Mouse (Mus musculus) heart, embryonic 12.5 days (tissue): Measurements from ENCODE around the gene Alkbh1. TPM values are rescaled to one million over a fixed set of nuclear protein-coding genes. Genes with fewer than 3 reads are reported as not detected.
A peak's percentile ranks its signal among the peaks of the same experiment; 100 is the strongest.
"Not testable (repeated sequence)": the region's sequence is repeated elsewhere in the genome, so short reads cannot be mapped to it uniquely, and the experiment has no call there.

Experiments
- ATAC-seq: fragments of 200-750 bp; cut with Nextera tagmentation; 2 replicates; pipeline ENCODE4 v1.8.0; 2017; ENCODE audit warnings: moderate TSS enrichment, moderate library complexity; ENCODE audit not compliant: insufficient number of reproducible peaks, low FRiP score
- H3K27ac ChIP-seq: fragments of 300-500 bp; sonication (generic); 2 replicates; pipeline ENCODE4 v1.5.1; 2016; ENCODE audit warnings: mild to moderate bottlenecking, moderate library complexity; ENCODE audit not compliant: poor library complexity, severe bottlenecking
- H3K27me3 ChIP-seq: fragments of 300-500 bp; sonication (generic); replicated peaks from 2 replicates; pipeline ENCODE4 v1.6.1; 2016; ENCODE audit warnings: mild to moderate bottlenecking, moderate library complexity
- H3K36me3 ChIP-seq: fragments of 300-500 bp; sonication (generic); 2 replicates; pipeline ENCODE4 v1.6.1; 2016; ENCODE audit warnings: mild to moderate bottlenecking, moderate library complexity
- H3K4me1 ChIP-seq: fragments of 300-500 bp; sonication (generic); replicated peaks from 2 replicates; pipeline ENCODE4 v1.6.1; 2016; ENCODE audit warnings: mild to moderate bottlenecking
- H3K4me2 ChIP-seq: fragments of 300-500 bp; sonication (generic); 2 replicates; pipeline ENCODE4 v1.6.1; 2016; ENCODE audit warnings: mild to moderate bottlenecking, moderate library complexity
- H3K4me3 ChIP-seq: fragments of 300-500 bp; sonication (generic); 2 replicates; pipeline ENCODE4 v1.5.1; 2016; ENCODE audit warnings: mild to moderate bottlenecking
- H3K9ac ChIP-seq: fragments of 300-500 bp; sonication (generic); 2 replicates; pipeline ENCODE4 v1.6.1; 2016; ENCODE audit warnings: mild to moderate bottlenecking, moderate library complexity
- H3K9me3 ChIP-seq: fragments of 300-500 bp; sonication (generic); replicated peaks from 2 replicates; pipeline ENCODE4 v1.6.1; 2016; ENCODE audit warnings: mild to moderate bottlenecking, moderate library complexity
- WGBS: fragments of 180-500 bp; shearing (Covaris S2); methylation state at CpG from one replicate; pipeline ENCODE4 v1.1.7; 2016; 5-methylcytosine and 5-hydroxymethylcytosine counted together
- polyA plus RNA-seq: library from polyadenylated mRNA; unstranded; fragments of >200 nt; fragmentation: Nextera tagmentation; extraction: Ambion mirVana; gene quantifications from 2 replicates; pipeline ENCODE4 v1.2.1, GENCODE M21; 2016

Gene Alkbh1
- polyA plus RNA-seq = 36.6 and 40.0 TPM in 2 replicates

- Histone ChIP-seq H3K9me3 (no peaks in the 10 kb centered on the region), H3K27ac (peak within 1 kb of the TSS; percentile 94), H3K27me3 (no peaks in the 10 kb centered on the region), H3K36me3 (peaks cover 44% of the 10 kb centered on the region), H3K4me2 (peak within 1 kb of the TSS; percentile 91), H3K4me1 (peaks cover 16% of the 10 kb centered on the region; the same call in 1 of the 2 replicates), H3K9ac (peak within 1 kb of the TSS; percentile 99), H3K4me3 (peak within 1 kb of the TSS; percentile 100)
- WGBS = under 1% methylated on average over 28 of the region's 28 CpGs
- ATAC-seq = peak; percentile 84
These were observed at the start of gene Alkbh1, which contains the start of gene Slirp for GRCm38 (mm10) chr12:87443700-87444122. Gene Alkbh1 (minus strand): TSS chr12:87444017. Gene Slirp (plus strand): TSS chr12:87443896.

- H3K9me3 ChIP-seq, H3K9ac ChIP-seq, H3K4me2 ChIP-seq, H3K4me3 ChIP-seq, H3K27ac ChIP-seq, H3K27me3 ChIP-seq, H3K36me3 ChIP-seq, H3K4me1 ChIP-seq, ATAC-seq: not testable (repeated sequence)
- 56% methylated on average over 2 of the region's 2 CpGs for WGBS
These were observed 44.9 kb upstream of the Alkbh1 start for GRCm38 (mm10) chr12:87488683-87489082.

GRCm38 (mm10) chr12:87482482-87482881 lies 38.7 kb upstream of the Alkbh1 start:
- not testable (repeated sequence) for H3K36me3 ChIP-seq, H3K27me3 ChIP-seq, H3K9me3 ChIP-seq, H3K4me3 ChIP-seq, H3K4me2 ChIP-seq, H3K4me1 ChIP-seq, H3K9ac ChIP-seq, ATAC-seq, H3K27ac ChIP-seq
- WGBS = 76% methylated on average over 5 of the region's 5 CpGs

GRCm38 (mm10) chr12:87474756-87475155 lies 30.9 kb upstream of the Alkbh1 start:
- Histone ChIP-seq H3K4me2 (no peak overlapping the region), H3K27me3 (no peaks in the 10 kb centered on the region), H3K9ac (no peak overlapping the region), H3K4me3 (no peak overlapping the region), H3K36me3 (peaks cover 1% of the 10 kb centered on the region; the same call in 1 of the 2 replicates), H3K9me3 (no peaks in the 10 kb centered on the region), H3K27ac (no peak overlapping the region), H3K4me1 (peaks cover 11% of the 10 kb centered on the region)
- WGBS = 68% methylated on average over 3 of the region's 3 CpGs
- no peak for ATAC-seq

- H3K9ac ChIP-seq = peak within 1 kb of the TSS; percentile 88
- 3% methylated on average over 45 of the region's 45 CpGs for WGBS
- peaks cover 11% of the 10 kb centered on the region for H3K4me1 ChIP-seq
- peak; percentile 94 for ATAC-seq
- H3K4me3 ChIP-seq = peak within 1 kb of the TSS; percentile 89
- H3K9me3 ChIP-seq = no peaks in the 10 kb centered on the region
- peak within 1 kb of the TSS; percentile 64 for H3K4me2 ChIP-seq
- H3K27me3 ChIP-seq = no peaks in the 10 kb centered on the region
- peak within 1 kb of the TSS; percentile 73 for H3K27ac ChIP-seq
- H3K36me3 ChIP-seq = peaks cover 15% of the 10 kb centered on the region
These were observed 28.4 kb upstream of the Alkbh1 start, which contains the start of gene Snw1 for GRCm38 (mm10) chr12:87471964-87472786. Gene Snw1 (minus strand): TSS chr12:87472274.

GRCm38 (mm10) chr12:87471421-87471963 lies 27.7 kb upstream of the Alkbh1 start:
- Histone ChIP-seq H3K4me3 (peak overlapping the region; percentile 89), H3K4me2 (peak overlapping the region; percentile 64), H3K9me3 (no peaks in the 10 kb centered on the region), H3K4me1 (peaks cover 11% of the 10 kb centered on the region), H3K36me3 (peaks cover 22% of the 10 kb centered on the region), H3K9ac (peak overlapping the region; percentile 88), H3K27ac (peak overlapping the region; percentile 73), H3K27me3 (no peaks in the 10 kb centered on the region)
- under 1% methylated on average over 19 of the region's 19 CpGs for WGBS
- ATAC-seq = no peak; the same call in 1 of the 2 replicates

GRCm38 (mm10) chr12:87470263-87471136 lies 26.7 kb upstream of the Alkbh1 start:
- peak overlapping the region; percentile 89 for H3K4me3 ChIP-seq
- ATAC-seq = no peak
- H3K27ac ChIP-seq = no peak overlapping the region
- H3K27me3 ChIP-seq = no peaks in the 10 kb centered on the region
- peaks cover 24% of the 10 kb centered on the region for H3K36me3 ChIP-seq
- peak overlapping the region; percentile 37; the same call in 1 of the 2 replicates for H3K9ac ChIP-seq
- no peaks in the 10 kb centered on the region for H3K9me3 ChIP-seq
- H3K4me2 ChIP-seq = peak overlapping the region; percentile 64
- 60% methylated on average over 7 of the region's 7 CpGs for WGBS
- peaks cover 11% of the 10 kb centered on the region for H3K4me1 ChIP-seq

- Histone ChIP-seq H3K4me1 (0 out of 2 replicates have a peak, but pooled peaks cover 6% of the 10 kb centered on the region), H3K27me3 (no peaks in the 10 kb centered on the region), H3K27ac (no peak overlapping the region), H3K9me3 (no peaks in the 10 kb centered on the region), H3K4me2 (no peak overlapping the region), H3K4me3 (no peak overlapping the region), H3K9ac (no peak overlapping the region), H3K36me3 (peaks cover 75% of the 10 kb centered on the region)
- WGBS = 76% methylated on average over 6 of the region's 6 CpGs
- peak; percentile 18; the same call in 1 of the 2 replicates for ATAC-seq
These were observed 21.0 kb upstream of the Alkbh1 start for GRCm38 (mm10) chr12:87464678-87465297.

- H3K36me3 ChIP-seq = peaks cover 71% of the 10 kb centered on the region
- WGBS = 89% methylated on average over 9 of the region's 9 CpGs
- no peak overlapping the region for H3K4me3 ChIP-seq
- H3K4me2 ChIP-seq = no peak overlapping the region
- ATAC-seq = no peak
- H3K9ac ChIP-seq = no peak overlapping the region
- no peak overlapping the region for H3K27ac ChIP-seq
- peaks cover 6% of the 10 kb centered on the region; the same call in 1 of the 2 replicates for H3K4me1 ChIP-seq
- no peaks in the 10 kb centered on the region for H3K27me3 ChIP-seq
- no peaks in the 10 kb centered on the region for H3K9me3 ChIP-seq
These were observed 5.6 kb upstream of the Alkbh1 start for GRCm38 (mm10) chr12:87449456-87449855.

GRCm38 (mm10) chr12:87444211-87444610 lies 394 bp upstream of the Alkbh1 start:
- Histone ChIP-seq H3K4me3 (peak overlapping the region; percentile 100), H3K4me2 (peak overlapping the region; percentile 91), H3K9me3 (no peaks in the 10 kb centered on the region), H3K9ac (peak overlapping the region; percentile 99), H3K36me3 (peaks cover 44% of the 10 kb centered on the region), H3K27ac (no peak overlapping the region), H3K4me1 (peaks cover 16% of the 10 kb centered on the region; the same call in 1 of the 2 replicates), H3K27me3 (no peaks in the 10 kb centered on the region)
- WGBS = 3% methylated on average over 16 of the region's 16 CpGs
- ATAC-seq = no peak
